Mouse (Mus musculus): ENCODE data around the gene Syt8.
"Not testable (repeated sequence)": the region's sequence is repeated elsewhere in the genome, so short reads cannot be mapped to it uniquely, and the experiment has no call there.

Syt8 gene

GRCm38 (mm10) chr7:142434137-142434865 lies at the start of gene Syt8:
Gene Syt8 (plus strand): TSS chr7:142434850.
- DNase-seq (ENCODE audit: low spot score in 2 of 2) = no peak

- DNase-seq (ENCODE audit: low spot score in 2 of 2) = no peak
These were observed 48.8 kb upstream of the Syt8 start for GRCm38 (mm10) chr7:142385742-142386403.

DNA sequence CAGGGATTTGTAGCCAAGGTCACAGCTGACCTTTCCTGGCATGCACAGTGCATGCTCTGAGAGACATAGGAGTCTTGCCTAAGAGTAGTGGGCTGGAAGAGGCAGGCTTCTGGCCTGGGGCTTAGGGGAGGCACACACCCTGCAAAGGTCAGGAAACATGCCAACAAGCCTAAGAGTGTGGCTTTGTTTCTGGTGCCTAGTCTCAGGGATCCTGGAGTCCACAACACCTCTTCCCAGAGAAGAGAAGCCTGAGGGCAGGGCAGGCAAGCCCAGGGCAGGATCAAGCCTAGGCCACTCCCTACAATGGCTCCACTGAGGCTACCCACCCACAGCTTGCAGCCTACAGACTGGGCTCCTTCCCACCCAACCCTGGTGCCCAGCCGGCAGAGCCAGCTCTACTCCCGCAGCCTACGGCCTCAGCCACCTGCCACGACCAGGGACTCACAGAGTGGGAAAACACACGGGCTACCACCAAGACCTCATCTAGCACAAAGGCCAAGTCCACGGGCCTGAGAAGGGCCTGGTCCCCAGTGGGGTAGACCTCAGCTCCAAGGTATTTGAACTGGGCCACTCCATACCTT lies 47.9 kb upstream of the Syt8 start:
- no peak for DNase-seq (ENCODE audit: low spot score in 2 of 2)

GRCm38 (mm10) chr7:142387419-142388148 lies 47.1 kb upstream of the Syt8 start, which contains the start of gene Ctsd:
Gene Ctsd (minus strand): TSS chr7:142388038.
- DNase-seq (ENCODE audit: low spot score in 2 of 2) = peak; percentile 92 to 95

DNA sequence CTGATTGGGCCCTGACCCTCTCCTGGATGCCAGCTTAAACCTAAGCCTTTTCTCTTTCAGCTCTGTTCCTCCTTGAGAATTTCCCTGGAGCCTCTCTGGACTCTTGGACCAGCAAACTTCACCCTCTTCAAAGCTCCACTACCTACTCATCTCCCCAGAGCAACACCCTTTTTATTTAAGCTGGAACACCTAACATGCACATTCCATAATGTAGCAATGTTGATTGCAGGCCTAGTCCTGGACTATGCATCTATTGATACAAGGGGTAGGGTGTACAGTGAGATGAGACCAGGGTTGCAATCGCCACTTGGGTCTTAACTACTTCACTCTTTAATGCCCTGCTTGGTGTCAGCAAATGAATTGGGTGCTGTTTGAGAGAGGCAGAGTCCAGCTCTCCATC lies 46.5 kb upstream of the Syt8 start:
- DNase-seq (ENCODE audit: low spot score in 2 of 2) = no peak

DNA sequence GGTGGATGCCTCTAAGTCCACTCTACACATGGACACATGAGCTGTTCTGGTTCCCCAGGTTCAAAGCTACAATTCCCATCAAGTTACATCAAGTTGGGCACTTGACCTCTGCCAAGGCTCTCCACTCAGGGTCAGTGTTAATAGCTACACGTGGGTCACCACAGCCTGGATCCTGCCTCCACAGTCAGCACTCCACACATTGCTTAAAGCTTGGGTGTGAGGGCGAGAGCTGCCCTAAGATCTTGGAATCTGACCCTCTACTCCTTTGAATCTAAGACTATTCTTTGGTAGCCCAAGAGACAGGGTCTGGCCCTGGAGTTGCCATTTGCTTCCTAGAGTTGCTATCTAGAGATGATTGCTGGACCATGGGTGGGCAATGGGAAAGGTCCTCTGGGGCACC lies 45.9 kb upstream of the Syt8 start:
- no peak for DNase-seq (ENCODE audit: low spot score in 2 of 2)

DNA sequence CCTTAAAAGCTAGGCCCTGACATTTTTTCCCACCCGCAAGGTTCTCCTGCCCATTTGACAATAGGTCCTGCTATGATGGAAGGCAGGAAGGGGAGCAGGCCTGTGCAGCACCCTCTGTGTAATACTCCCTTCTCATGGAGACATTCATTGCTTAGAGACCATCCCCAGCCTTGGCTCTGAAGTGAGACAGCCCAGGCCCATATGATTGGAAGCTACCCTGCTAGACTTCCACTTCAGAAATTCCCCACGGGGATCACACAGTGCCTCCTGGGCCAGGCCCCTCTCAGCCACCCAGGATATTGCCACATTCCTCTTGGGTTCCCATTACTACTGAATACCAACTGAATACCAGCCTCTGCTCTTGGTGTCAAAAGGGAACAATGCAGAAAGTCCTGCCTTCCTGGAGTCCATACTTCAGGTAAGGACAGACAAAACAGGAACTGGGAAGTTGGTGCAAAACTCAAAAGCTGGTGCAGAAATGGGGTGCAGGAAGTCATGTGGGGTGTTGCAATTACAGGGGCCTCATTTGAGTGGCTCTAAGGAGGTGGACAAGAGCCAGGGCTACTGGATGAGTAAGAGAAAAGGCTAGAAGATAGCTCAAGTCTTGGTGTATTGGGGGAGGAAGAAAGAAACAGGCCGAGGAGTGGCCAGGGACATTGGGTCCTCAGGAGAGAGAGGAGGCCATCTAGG lies 44.5 kb upstream of the Syt8 start:
- DNase-seq (ENCODE audit: low spot score in 2 of 2) = no peak

GRCm38 (mm10) chr7:142391108-142391507 lies 43.5 kb upstream of the Syt8 start:
- no peak for DNase-seq (ENCODE audit: low spot score in 2 of 2)

- no peak for DNase-seq (ENCODE audit: low spot score in 2 of 2)
These were observed 43.0 kb upstream of the Syt8 start for GRCm38 (mm10) chr7:142391609-142392008.

DNA sequence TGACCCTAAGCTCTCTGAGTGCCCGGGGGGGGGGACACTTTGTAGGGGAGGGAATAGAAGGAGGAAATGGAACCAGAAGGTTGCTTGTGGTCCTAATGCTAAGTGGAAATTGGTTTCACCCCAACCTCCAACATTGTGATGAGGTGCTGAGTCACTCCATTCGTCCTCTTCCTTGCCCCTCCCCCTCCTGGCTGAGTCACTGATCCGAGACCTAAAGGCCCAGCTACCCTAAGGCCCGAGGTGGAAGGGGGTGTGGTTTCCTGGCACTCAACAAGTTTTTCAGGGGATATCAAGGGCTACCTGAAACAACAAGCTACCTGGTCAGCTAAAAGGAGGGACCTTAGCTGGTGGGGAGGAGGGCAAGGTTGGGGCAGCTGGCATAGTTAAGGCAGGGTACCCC lies 41.5 kb upstream of the Syt8 start:
- peak; percentile 47 to 73 for DNase-seq (ENCODE audit: low spot score in 2 of 2)

GRCm38 (mm10) chr7:142394261-142395190 lies 40.1 kb upstream of the Syt8 start:
- DNase-seq (ENCODE audit: low spot score in 2 of 2) = peak in 1 of 2 experiments; percentile 28

- DNase-seq (ENCODE audit: low spot score in 2 of 2) = no peak
These were observed 39.2 kb upstream of the Syt8 start for GRCm38 (mm10) chr7:142395472-142395871.

GRCm38 (mm10) chr7:142396611-142397010 lies 38.0 kb upstream of the Syt8 start:
- no peak for DNase-seq (ENCODE audit: low spot score in 2 of 2)

DNA sequence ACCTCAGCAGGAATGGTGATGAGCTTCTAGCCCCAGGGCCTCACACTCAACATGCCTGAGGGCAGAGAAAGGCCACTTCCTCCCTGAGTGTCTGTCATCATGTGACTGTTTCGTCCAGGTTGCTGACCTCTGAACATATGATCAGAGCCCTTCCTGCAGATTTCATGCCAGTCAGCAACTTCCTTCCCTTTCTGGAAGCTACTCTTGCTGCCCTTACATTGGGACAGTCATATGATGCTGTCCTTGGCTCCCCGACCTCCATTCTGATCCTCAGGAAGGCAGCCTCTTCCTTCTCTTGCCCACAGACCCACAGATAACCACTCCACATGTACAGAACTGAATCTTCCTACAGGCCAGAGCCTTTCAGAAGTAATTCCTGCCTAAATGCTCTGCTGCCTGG lies 36.6 kb upstream of the Syt8 start:
- DNase-seq (ENCODE audit: low spot score in 2 of 2) = peak in 1 of 2 experiments; percentile 48

GRCm38 (mm10) chr7:142399250-142399649 lies 35.4 kb upstream of the Syt8 start:
- no peak for DNase-seq (ENCODE audit: low spot score in 2 of 2)

- DNase-seq (ENCODE audit: low spot score in 2 of 2) = no peak
These were observed 34.4 kb upstream of the Syt8 start for GRCm38 (mm10) chr7:142400112-142400749.

GRCm38 (mm10) chr7:142400750-142401142 lies 33.9 kb upstream of the Syt8 start:
- no peak for DNase-seq (ENCODE audit: low spot score in 2 of 2)

DNA sequence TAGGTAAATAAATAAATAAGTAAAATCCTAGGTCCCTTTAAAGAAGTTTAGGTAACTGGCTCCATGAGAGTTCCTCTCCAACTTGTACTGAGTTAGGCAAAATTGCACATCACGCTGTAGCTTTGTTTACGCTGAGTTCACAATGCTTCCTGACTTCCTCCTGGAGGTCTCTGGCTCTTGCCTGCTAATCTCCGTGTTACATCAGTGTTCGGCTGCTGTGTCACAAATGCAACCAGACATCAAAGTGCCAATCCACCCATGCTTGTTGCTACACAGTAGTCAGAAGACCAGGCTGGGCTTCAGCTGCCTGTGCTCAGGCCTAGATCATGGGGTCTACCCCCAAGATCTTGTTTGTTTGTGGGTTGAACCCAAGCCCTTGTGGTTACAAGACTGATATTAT lies 31.1 kb upstream of the Syt8 start:
- no peak for DNase-seq (ENCODE audit: low spot score in 2 of 2)

DNA sequence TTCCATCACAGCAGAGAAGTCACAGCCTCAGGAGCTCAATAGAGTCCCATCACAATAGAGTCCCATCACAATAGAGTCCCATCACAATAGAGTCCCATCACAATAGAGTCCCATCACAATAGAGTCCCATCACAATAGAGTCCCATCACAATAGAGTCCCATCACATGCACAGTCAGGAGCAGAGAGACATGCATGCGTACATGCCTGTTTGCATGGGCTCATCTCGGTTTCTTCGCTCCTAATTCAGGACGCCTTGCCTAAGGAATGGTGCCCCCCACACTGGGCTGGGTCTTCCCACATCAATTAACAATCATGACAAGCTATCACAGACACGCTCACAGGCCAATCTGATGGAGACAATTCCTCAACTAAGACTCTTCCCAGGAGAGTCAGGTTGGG lies 29.5 kb upstream of the Syt8 start:
- not testable (repeated sequence) for DNase-seq (ENCODE audit: low spot score in 2 of 2)

DNA sequence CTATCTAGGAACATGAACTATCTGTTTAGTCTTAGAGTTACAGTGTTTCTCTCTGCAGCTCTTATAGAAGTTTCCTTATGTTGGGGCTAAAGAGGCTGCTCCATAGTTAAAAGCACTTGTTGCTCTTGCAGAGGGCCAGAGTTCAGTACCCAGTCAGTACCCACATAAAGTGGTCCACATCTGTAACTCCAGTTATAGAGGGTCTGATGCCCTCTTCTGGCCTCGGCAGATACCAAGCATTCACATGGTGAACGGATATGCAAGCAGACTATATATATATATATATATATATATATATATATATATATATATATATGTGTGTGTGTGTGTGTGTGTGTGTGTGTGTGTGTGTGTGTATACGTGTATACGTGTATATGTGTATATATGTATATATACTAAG lies 26.7 kb upstream of the Syt8 start:
- DNase-seq (ENCODE audit: low spot score in 2 of 2) = no peak

All from spleen, postnatal 36 days (tissue).